Mouse (Mus musculus) spleen, postnatal 4 days (tissue): Measurements from ENCODE around the gene Adamts9.

Experiments
- DNase-seq, 2 experiments: peaks; one replicate each; pipeline ENCODE4 v3.0.0; 2022; ENCODE audit warnings: low spot score in 2 of 2

Gene Adamts9

DNA sequence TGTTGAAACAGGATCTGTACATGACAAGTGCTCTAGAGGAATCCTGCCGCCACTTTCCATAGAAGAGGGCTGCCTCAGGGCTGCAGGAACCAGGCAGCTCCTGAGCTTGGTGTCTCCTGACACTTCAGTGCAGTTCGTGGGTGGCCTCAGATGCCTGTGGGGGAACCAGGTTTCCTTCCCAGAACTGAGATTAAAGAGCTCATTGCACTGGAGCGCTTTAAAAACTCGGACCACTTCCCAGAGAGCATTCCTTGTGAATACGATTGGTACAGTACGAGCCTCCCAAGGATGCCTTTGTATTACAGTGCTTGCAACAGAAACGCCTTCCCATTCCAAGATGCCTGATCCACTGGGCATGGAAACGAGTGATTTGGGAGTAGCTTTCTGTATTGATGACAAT lies 18.8 kb downstream of the Adamts9 start:
- no peak for DNase-seq

DNA sequence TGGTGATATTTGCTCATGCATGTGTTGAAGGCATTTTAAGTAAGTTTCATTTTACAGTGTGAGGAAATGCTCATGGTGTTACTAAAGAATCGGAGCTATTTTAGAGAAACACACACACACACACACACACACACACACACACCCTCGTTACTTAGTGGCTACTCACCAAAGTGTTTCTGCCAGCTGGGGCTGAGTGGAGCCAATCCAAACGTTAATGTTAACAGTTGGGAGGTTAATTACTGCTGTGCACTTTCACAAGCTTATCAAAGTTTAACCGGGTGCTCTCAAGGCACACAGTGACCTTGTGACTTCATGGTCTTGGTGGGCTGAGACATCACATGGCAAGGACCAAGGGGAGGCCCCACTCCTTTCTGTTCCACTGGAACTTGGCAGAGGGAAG lies 21.4 kb downstream of the Adamts9 start:
- no peak for DNase-seq

DNA sequence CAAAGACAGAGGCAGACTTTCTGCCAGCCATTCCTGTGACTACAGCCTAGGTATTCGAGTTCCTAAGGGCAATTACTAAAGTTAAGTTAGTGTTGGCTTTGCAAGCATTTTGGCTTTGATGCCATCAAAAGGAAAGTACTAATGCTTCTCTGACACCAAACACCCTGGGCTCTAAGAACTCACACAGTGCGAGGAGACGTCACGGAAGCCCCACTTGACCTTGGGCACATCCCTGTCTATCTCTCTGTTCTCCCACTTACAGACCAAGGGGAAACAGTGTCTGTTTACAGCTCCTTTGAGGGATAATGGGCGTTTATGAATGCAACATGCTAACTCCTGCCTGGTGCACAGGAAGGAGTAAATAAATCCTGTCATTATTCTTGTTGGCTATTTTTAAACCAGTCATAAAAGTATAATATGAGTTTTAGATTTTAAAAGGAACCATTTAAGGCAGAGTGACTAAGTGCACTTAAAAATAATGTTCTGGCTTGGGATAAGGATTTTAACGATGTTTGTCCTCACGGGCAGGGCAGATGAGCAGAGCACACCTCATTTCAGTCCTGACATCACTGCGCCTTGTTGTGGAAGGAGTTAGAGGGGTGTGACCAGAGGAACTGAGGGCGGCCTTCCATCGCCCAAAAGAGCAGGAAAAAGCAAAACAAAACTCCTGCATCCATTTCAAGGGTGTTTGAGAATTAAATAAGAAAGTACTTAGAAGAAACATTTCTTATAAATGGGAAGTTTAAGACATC lies 22.2 kb downstream of the Adamts9 start:
- DNase-seq: no peak

DNA sequence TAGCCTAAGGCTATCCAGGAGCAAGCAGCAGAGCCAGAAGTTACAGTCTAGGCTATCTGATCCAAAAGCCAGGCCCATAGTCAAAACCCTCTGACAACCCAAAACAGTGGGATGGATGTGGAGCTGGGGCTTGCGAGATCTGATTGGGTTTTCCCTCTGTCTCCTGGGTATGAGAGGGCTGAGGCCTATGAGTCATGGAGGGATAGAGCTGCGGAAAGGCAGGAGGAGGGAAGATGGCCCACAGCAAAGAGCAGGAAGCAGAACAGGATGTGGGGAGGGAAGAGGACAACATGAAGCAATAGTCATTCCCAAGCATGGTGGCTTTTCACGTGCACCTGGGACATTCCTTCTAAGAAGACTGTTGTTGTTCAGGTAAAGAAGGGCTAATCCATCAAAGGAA lies 32.7 kb downstream of the Adamts9 start:
- no peak for DNase-seq

DNA sequence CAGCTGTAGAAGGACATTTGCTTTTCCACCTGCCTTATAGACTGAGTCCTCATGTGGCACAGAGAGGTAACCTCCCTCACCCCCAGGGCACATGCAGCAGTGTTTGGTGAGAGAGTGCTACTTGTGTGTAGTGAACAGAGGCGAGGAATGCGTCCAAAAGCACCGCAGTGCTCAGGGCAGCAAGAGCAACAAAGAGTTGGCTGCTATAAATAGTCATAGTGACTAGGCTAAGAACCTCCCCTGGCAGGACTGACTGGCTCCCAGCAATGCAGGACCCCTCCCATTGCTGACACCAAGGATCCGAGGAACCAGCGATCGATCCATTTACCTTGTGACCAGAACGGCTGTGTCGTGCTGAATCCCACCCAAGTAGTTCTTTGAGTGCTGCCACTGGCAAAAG lies 33.9 kb downstream of the Adamts9 start:
- no peak for DNase-seq

DNA sequence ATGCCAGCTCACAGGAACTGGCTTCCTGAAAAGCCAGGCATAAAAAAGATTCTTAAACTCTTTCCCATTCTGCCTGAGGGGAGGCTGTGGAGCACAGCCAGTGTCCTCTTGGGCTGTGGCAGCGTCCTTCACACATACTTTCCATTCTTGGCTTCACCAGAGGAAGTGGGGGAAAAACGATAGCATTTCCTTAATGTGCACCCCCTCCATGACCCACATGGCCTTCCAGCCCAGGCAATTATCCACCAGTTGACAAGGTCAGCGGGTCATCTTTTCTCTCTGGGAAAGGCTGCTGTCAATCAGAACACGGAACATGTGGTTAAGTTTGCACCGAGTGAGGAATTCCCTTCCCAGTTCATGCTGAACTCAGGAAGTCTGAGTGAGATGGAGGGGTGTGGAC lies 37.4 kb downstream of the Adamts9 start:
- no peak for DNase-seq

DNA sequence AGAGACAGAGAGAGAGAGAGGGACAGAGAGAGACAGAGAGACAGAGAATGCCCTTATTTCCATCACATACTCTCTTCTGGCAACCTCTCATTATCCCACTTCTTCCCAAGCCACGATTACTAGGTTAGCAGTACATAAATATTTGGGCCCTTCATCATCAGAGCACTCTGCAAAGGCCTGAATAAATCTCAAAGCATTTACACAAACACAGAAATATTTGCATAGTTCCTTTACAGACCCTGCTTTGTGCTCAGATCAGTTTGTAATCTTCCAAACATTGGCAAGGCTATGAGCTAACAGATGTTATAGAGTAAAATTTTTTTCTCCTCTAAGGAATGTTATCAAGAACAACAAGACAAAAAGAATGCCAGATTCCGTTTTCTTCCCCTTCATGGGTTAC lies 38.8 kb downstream of the Adamts9 start:
- DNase-seq: no peak

DNA sequence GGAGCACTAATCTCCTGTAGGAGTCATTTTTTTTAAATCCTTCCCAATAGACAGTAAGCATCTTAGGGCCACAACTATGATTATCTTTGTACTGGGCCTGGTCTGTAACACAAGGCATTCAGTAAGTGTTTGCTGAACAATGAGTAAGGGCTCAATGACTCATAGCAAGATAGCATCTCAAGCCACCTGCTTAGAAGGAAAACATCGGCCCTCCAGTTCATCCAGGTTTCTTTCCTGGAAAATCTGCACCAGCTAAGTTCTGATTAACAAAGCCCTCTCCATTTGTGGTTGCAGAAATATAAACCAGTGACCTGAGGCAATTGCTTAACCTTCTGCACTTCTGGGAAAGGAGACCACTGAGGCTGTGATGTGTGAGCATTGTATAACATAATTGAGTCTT lies 39.3 kb downstream of the Adamts9 start:
- no peak for DNase-seq

DNA sequence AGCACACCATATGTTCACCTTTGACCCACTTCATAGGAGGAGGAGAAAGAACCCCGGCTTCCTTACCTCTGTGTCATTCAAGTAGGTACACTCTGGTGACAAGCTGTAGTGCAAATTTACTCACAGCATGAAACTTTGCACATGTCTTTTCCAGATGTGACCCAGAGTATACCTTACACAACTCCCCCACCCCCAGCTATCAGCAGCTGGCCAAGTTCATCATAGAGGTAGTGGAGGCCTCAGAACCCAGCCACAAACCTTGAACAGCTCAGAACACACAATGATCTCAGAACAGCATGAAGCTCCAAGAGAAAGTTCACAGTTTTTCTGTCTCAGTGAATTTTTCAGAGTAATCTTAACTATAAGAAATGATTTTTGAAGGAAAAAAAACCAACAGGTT lies 51.8 kb downstream of the Adamts9 start:
- DNase-seq: no peak

DNA sequence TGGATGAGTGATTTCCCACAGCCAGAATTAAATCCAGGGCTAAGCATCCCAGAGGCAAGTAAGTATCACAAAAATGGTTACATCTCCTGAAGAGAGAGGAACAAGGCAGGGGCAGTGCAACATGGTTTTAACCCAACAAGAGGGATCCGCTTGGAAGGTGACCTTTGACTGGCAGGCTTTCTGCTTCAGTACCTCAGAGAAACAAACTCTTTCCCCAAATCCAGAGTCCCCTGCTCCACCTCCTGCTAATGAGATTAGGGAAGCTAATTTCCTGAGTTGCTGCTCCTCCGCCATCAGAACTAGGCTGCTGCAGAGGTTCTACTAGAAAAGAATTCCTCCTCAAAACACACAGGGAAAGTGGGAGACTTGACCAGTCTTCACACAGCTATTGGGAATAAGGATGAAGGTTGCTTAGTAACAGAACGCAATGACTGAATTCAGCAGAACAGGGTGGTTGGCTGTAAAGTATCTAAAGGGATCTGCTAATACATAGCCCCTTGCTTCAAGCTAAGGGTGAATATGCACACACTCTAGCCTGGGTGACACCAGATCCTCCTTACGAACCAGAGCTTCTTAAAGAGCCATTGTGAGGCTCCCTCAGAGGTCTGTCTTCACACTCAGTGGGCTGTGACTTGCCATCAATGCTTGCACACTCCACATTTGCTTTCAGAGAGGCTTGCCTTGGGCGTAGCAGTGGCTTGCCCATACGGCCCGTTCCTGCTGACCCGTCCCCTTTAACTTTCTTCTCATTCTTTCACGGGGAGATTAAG lies 60.0 kb downstream of the Adamts9 start:
- no peak for DNase-seq

DNA sequence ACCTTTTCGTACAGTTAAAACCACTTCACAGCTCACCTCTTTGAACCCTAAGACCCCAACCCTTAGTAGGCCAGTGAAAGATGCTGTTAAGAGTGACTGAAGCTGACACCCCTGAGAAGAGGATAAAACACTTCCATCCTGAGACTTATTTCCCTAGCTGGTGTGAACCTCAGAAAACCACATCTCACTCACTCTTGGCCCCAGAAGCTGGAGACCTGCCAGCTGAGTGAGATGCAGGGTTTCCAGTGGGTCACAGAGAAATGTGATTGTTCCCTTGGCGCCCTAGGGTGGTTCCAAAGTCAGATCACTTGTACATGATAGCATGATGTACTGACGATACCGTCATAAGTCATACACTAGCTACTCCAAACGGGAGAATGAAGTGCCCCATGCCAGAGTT lies 60.8 kb downstream of the Adamts9 start:
- no peak for DNase-seq

DNA sequence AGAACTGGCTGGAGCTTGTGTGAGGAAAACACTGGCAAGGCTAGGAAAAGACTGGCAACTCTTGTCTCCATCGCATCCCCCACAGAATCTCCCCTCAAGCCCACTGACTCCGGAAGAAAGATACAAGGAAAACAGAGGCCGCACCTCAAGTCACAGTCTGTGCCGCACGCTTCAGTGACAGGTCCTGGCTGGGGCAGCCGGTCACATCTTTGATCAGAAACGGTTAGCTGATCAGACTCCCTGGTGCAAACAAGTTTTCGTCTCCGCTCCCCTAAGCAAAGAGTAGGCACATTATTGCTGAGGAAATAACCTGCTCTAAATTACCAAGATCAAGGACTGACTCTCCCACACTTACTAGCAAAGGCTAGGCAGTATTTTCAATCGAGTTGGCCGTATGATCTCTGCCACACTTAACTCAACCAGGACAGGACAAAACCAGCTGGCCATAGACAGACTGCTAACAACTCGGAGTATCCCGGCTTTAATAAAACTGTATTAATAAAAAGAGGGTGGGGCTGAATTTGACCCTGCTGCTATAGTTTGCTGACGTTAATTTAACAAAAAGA lies 63.5 kb downstream of the Adamts9 start:
- DNase-seq: no peak

DNA sequence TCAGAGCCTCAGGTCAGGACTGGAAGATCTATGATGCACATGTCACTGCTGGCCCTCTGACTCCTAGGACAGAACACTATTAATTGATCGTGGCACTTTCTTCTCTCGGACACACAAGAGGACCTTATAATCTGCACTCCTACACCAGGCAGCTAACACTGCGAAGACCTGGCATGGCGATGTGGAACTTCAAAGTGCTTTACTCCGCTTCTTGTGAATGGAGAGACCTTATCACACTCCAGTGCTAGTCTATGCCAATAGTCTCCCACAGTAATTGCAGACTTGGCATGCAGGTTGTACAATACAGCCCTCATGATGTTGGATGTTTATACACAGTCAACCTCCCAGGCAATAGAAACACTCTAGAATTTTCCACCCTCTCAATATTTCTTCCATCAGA lies 64.5 kb downstream of the Adamts9 start:
- no peak for DNase-seq

DNA sequence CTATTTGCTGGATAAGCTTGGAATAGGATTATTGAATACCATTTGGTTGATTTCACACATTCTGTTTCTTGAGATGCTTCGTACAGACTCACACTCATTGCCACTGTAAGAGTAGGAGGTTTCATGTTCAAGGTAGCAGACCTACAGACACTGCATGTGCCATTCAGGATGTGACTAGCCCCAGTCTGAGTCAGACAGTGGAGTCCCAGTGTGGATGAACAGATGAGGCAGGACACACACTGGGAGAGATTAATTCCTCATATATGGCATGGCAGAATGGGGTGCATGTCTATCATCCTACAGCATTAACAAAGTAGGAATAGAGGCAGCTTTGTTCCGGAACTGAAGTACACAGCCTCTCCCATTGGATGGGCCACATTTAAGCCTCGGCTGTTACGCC lies 66.1 kb downstream of the Adamts9 start:
- DNase-seq: no peak

DNA sequence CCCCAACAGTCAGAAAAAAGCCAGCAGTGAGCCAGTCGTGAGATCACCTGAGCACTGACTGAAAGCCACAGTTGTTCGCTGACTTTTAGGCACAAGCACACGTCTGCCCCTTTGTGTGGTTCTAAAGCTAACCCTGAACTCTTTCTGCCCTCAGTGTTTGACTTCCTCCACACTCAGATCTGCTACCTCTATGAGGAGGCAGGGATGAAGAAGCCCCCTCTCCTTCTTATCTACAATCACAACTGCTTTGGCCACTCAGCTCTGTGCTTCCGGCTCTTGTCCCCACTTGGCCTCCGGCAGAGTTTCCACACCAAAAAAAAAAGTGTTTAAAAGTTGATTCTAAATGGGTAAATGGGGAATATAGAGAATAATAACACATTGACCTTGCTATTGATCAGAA lies 67.2 kb downstream of the Adamts9 start:
- DNase-seq: no peak

DNA sequence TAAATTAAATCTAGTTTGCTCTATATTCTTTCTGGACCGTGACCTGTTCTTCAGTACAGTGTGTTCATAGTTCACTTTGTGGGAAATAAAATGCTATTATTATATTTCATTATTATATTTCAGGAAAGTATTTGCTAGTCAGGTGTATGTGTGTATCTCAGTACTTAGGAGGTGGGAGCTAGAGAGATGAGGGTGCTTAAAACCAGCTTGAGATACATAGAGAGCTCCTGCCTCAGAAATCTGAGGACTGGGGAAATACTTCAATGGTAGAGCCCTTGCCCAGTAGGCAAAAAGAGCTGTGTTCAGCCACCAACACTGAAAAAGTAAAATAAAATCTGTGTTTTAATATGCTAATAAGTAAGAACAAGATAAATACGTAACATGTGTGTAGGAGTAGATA lies 68.0 kb downstream of the Adamts9 start:
- DNase-seq: no peak

DNA sequence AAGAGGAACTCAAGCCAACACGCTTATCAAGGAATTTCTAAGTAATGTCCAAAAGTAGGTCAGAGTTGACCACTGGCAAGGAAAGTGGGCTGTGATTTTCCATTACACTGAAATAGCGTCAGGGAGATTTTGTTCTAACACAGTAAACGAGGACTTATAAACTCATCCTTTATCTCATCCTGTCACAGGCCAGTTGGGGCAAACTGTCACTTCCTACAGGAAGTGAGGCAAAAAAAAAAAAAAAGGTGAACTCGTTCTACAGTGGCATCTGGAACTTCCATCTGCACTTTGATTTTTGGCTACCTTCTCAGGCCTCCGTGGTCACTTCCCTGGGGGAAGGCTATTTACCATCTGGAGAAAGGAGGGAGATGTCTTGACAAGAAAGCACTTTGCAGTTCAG lies 68.4 kb downstream of the Adamts9 start:
- no peak for DNase-seq

DNA sequence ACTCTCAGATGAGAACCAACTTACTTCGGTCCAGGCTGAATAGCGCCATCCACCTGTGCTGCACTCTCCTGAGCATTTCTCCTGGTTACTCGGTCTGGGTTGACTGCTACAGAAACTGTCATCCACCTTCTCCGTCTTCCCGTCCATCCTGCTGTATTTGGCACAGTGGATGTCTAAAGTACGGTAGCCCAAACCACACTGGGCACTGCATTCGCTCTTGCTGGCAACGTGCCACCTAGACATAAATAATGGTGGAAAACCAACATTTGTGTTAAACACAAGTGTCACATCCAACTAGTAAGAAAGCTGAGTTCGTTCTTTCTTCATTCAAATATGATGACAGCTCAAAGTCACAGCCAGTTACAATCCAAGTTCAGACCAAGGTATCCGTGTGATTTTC lies 70.5 kb downstream of the Adamts9 start:
- DNase-seq: no peak

DNA sequence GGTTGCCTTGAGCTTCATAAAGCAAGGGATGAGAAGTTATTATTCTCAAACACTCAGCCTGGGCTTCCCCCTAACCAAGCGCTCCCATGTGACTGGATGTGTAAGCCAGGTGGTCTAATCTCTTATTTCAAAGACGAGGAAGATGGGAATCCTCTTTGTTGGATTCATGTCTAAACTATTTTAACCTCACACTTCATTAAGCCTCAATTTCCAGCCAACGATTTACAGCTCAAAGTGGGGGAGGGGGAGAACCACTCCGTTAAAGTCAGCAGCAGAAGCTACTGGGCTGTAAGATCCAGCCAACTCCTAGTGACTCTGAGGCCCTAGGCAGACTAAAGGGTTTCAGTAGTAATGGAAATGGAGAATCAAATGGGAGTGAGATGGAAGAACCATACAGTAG lies 71.5 kb downstream of the Adamts9 start:
- DNase-seq: no peak

DNA sequence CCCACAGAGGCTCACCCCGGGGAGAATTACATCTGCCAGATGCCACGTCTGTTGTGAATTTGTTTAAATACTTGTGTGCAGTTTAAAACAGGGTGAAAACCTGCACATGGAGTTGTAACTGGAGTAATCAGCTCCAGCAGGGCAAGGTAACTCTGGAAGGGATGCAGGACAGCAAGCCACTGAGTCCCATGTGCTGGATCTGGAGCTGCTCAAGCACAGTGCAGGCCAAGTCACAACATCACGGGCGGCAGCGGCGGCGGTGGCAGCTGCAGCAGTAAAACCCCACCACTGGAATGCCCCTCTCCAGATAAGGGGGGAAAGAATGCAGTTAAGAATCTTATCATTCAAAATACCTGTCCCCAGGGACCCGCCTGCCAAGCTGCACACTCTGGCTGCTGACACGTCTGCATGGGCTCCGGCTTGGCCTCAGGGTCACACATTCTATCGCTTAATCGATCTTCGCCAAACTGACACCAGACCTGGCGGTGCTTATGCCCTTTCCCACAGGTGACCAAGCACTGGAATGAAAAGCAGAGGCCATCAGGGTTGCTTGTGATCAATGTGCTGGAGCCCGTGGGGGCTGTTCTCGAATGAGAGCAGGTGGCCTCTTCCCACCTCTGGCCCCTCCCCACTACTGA lies 73.6 kb downstream of the Adamts9 start:
- DNase-seq: no peak

DNA sequence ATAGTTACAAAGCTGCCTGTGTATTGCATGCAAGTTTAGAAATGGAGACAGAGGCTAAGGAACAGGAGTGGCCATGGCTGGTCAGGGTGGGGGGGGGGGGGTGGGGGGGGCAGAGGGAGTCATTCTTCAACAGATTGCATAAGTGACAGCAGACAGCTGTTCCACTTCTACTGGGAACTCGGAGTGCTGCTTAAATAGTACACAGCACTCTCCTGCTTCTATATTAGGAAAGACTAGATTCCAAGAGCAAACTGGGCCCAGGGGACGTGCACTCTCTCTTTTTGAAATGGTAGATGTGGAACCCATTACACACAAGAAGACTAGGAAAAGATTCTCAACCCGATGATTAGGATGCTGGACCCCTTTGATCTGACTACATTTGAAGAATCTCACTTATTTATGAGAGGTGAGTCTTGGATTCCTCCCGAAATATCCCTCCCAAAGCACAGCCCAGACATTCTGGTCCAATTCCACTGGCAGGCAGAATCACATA lies 74.2 kb downstream of the Adamts9 start, which contains the start of gene Gm15737:
Gene Gm15737 (plus strand): TSS at position 269 of the 493 bp plus-strand sequence.
- DNase-seq: no peak

DNA sequence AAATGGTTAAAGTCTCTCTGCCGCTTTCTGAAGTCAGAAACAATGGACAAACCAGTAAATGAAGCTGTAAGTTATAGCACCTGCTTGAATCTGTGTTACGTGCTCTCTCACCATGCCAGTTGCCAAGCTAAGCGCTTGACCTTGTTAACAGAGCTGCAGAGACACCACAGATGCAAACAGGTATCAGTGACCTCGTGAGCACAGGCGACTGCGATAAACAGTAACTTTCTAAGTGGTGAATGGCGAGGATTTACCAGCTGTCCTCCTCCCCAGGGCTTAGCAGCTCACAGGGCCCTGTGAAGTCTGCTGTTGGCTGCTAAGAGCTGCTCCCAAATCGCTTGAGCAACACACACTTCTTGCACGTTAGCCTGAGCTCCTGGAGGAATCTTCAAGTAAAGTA lies 80.7 kb downstream of the Adamts9 start:
- DNase-seq: no peak
